Mouse (Mus musculus) NIH3T3 (cell line): ENCODE results near the gene Pramel5.
"Not testable (repeated sequence)": the region's sequence is repeated elsewhere in the genome, so short reads cannot be mapped to it uniquely, and the experiment has no call there.

ENCODE experiments used
- DNase-seq: peaks from one replicate; pipeline ENCODE4 v3.0.0-alpha.2; 2012; ENCODE audit warnings: low read depth

The Pramel5 gene

GRCm38 (mm10) chr4:144280388-144280787 is at the start of gene Pramel5:
Pramel5 (minus strand) TSS chr4:144280488.
- not testable (repeated sequence) for DNase-seq

- not testable (repeated sequence) for DNase-seq
Observed at GRCm38 (mm10) chr4:144329949-144330348, 49.7 kb upstream of the Pramel5 start, which contains the start of gene Gm13128. Gm13128 (plus strand) TSS chr4:144330249.

GRCm38 (mm10) chr4:144312666-144313460 is 32.6 kb upstream of the Pramel5 start:
- not testable (repeated sequence) for DNase-seq

- not testable (repeated sequence) for DNase-seq
Observed at GRCm38 (mm10) chr4:144299414-144299813, 19.1 kb upstream of the Pramel5 start.

- peak; percentile 2 for DNase-seq
Observed at GRCm38 (mm10) chr4:144254768-144255167, 25.5 kb downstream of the Pramel5 start.
